Mouse (Mus musculus) right cerebral cortex, postnatal 14 days (tissue): ENCODE results near the gene Wnt10b.

Experiments used
- DNase-seq: peaks from one replicate; pipeline ENCODE4 v3.0.0; 2022

The Wnt10b gene

DNA sequence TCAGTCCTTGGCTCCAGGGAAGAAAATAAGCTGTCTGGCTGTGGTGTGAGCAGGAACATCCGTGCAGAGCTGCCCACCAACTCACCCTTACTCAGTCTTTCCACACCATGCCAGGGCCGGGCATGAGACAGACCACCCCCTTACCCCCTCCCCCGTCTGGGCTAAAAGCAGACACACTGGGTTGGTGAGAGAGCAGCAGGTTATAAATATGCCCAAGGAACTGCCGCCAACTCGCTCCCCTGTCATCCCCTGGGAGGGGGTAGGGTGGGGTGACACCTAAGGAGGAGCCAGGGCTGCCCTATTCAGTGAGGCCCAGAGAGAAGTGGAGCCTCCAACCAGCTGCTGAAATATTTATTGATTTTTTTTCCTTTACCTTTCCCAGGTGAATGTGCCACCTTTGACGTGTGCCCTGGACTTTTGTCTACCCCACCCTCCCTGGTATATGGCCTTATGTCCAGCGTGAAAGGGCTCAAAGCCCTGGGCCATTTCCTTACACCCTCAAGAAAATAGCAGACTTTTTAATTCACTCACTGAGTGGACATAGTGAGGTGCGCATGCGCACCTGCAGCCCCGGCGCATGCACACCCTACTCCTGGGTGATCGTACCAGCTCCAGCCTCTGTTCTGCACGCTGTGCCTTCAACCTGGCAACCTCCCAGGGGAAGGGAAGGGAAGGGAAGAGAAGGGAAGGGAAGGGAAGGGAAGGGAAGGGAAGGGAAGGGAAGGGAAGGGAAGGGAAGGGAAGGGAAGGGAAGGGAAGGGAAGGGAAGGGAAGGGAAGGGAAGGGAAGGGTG, 19.0 kb upstream of the Wnt10b start:
- no peak for DNase-seq

DNA sequence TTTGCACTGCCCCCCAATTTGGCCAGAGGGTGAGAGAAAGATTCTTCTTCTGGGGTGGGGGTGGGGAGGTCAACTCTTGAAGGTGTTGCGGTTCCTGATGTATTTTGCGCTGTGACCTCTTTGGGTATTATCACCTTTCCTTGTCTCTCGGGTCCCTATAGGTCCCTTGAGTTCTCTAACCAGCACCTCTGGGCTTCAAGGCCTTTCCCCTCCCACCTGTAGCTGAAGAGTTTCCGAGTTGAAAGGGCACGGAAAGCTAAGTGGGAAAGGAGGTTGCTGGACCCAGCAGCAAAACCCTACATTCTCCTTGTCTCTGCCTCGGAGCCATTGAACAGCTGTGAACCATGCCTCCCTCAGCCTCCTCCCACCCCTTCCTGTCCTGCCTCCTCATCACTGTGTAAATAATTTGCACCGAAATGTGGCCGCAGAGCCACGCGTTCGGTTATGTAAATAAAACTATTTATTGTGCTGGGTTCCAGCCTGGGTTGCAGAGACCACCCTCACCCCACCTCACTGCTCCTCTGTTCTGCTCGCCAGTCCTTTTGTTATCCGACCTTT, 15.3 kb upstream of the Wnt10b start:
- DNase-seq, result no peak

DNA sequence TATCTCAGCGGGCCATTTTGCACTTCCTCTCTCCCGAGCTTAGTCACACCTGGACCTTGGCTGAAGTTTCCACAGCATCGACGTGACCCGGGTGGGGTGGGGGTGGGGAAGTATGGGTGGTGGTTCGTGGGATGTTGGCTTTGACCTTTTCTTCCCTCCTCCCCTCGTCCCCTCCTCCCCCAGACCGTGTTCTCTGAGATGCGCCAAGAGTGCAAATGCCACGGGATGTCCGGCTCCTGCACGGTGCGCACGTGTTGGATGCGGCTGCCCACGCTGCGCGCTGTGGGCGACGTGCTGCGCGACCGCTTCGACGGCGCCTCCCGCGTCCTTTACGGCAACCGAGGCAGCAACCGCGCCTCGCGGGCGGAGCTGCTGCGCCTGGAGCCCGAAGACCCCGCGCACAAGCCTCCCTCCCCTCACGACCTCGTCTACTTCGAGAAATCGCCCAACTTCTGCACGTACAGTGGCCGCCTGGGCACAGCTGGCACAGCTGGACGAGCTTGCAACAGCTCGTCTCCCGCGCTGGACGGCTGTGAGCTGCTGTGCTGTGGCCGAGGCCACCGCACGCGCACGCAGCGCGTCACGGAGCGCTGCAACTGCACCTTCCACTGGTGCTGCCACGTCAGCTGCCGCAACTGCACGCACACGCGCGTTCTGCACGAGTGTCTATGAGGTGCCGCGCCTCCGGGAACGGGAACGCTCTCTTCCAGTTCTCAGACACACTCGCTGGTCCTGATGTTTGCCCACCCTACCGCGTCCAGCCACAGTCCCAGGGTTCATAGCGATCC, 14.5 kb upstream of the Wnt10b start:
- DNase-seq, result peak; percentile 57

DNA sequence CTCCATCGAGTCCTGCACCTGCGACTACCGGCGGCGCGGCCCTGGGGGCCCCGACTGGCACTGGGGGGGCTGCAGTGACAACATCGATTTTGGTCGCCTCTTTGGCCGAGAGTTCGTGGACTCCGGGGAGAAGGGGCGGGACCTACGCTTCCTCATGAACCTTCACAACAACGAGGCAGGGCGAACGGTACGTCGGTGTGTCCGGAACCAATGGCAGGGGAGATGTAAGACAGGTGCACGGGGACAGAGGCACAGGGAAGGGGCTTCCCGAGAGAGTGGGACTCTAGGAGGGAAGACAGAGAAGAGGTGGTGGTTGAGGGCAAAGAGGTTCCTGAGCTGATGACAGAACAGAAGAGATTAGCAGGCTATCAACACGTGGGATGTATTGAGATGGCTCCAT, 13.8 kb upstream of the Wnt10b start:
- no peak for DNase-seq

DNA sequence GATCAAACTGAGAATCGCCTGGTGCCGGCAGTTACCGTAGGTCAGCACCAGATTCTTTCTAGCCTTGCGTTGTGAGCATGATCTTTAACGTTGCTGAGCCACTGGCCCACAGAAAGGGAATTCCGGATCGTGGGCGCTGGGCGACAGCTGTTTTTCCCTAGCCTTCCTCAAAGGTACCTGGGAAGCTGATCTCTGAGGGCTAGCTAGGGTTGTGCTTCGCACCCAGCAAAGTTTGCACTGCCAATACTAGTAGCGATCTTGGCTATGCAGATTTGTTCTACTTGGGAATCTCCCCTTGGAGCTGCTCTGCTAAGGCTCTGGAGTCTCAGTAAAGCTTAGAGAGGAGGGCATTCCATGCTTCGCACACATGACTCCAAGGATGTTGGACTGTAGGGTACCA, 13.3 kb upstream of the Wnt10b start:
- no peak for DNase-seq

DNA sequence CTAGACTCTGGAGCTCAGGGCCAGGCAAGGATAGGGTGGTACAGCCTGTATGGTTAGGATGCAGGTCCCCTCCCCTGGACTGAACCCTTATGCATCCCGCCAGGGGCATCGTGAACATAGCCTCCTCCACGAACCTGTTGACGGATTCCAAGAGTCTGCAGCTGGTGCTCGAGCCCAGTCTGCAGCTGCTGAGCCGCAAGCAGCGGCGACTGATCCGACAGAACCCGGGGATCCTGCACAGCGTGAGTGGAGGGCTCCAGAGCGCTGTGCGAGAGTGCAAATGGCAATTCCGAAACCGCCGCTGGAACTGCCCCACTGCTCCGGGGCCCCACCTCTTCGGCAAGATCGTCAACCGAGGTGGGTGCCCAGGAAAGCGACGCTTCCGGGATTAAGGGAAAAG, 12.8 kb upstream of the Wnt10b start:
- DNase-seq, result no peak

DNA sequence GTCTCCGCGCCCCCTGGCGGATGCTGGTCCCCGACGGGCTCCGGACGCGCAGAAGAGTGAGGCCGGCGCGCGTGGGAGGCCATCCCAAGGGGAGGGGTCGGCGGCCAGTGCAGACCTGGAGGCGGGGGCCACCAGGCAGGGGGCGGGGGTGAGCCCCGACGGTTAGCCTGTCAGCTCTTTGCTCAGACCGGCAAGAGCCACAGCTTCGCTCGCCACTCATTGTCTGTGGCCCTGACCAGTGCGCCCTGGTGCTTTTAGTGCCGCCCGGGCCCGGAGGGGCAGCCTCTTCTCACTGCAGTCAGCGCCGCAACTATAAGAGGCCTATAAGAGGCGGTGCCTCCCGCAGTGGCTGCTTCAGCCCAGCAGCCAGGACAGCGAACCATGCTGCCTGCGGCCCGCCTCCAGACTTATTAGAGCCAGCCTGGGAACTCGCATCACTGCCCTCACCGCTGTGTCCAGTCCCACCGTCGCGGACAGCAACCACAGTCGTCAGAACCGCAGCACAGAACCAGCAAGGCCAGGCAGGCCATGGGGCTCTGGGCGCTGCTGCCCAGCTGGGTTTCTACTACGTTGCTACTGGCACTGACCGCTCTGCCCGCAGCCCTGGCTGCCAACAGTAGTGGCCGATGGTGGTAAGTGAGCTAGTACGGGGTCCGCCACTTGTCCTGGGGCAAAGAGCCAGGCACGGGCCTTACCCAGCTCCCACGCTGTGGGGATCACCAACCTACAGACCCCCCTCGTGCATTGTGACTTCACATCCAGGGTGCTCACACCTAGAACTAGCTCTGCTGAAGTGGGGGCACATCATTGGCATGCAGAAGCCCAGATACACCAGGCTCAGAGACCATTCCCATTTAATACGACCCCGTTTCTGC, 11.9 kb upstream of the Wnt10b start, which contains the start of gene Wnt1:
TSS of gene Wnt1 (plus strand) at position 197 of the 875 bp plus-strand sequence.
- peak; percentile 54 for DNase-seq

DNA sequence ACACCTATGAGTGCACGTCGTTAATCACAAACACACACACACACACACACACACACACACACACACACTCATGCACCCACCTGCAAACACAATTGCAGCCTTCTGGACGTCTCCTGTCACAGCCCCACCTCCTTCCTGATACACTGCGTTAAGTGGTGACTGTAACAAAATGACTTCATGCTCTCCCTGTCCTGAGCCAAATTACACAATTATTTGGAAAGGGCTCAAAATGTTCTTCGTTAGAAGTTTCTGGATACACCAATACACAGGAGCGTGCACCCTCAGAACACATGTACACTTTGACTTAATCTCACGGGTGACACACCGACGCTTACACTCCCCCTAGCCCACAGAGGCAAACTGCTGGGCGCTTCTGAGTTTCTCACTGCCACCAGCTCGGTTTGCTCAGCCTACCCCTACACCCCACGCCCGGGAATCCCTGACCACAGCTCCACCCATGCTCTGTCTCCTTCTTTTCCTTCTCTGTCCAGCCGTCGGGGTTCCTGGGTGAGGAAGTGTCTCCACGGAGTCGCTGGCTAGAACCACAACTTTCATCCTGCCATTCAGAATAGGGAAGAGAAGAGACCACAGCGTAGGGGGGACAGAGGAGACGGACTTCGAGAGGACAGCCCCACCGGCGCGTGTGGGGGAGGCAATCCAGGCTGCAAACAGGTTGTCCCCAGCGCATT, 11.2 kb upstream of the Wnt10b start:
- no peak for DNase-seq

DNA sequence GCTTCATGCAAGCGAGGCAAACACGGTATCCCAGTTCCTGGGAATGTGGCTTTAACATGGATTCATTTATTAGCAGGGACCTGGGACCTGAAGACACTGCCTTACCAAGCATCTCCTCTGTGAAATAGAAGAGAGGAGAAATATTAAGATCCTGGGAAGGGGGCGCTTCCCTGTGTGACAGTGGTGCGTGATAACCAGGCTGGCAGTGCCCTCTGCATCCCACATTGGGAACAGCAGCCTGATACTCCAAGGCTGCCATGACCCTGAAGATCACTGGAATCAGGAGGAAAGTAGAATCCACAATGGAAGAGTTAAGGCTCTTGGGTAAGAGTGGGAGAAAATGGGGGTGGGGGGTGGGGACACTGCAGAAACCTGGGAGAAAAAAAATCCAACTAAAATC, 10.0 kb upstream of the Wnt10b start:
- no peak for DNase-seq

DNA sequence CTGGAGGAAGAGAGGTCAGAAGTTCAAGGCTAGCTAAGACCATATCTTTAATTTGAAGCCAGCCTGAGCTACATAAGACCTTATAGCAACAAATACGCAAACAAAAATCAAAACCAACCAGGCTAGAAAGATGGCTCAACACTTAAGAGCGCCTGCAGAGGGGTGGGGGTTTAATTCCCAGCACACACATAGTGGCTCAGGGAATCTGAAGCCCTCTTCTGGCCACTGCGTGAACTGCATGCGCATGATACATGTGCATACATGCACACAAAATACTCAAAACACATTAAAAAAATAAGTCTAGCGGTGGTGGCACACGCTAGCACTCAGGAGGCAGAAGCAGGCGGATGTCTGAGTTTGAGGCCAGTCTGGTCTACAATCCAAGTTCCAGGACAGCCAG, 7.8 kb upstream of the Wnt10b start:
- DNase-seq, result no peak

DNA sequence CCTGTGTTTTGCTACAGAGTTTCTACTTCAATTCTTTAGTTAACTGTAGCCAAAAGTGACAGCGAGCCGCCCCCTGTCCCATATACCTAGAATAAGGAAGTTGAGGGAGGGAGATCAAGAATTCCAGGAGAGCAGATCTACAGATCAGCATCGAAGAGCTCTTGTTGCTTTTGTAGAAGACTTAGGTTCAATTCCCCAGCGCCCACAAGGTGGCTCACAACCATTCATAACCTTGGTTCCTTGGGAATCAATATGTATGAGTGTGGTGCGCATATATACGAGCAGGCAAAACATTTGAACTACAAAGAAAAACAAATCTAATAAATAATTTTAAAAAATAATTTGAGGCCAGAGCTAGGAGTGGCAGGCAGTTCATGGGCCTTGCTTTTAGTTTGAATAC, 3.2 kb upstream of the Wnt10b start:
- DNase-seq, result no peak

DNA sequence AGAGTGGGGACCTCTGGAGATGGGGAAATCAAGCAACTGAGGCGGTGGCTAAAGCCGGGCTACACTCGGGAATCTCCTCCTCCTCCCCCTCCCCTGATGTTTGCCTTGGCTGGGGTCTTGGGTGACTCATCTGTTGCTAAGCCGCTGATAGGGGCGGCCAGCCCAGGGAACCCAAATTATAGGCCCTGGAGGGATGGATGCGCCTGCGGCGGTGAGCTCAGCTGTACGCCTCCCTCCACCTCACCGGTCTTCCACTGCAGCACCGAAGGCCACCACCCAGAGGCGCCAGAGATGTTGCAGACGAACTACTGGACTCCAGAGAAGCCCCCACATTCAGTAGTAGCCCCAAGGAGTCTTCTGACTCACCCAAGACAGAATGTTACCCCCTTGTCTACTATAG, 2.6 kb upstream of the Wnt10b start:
- DNase-seq, result no peak

DNA sequence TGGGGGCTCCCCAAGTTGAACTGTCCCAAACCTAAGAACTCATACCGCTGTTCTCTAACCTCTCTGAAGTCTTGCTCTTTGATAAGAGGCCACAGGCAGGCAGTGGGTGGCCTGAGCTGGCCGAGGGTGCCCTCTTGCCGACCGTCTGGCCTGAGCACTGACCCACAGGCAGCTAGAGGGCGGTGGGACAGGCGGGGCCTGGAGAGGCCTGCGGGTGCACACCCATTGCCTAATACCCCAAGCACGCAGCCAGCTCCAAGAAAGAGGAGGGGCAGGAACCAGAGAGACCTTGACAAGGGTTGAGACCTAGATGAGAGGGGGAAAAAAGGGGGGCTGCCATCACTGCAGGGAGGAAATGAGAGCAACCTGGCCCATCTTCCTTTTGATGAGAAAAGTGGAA, 2.1 kb upstream of the Wnt10b start:
- no peak for DNase-seq

DNA sequence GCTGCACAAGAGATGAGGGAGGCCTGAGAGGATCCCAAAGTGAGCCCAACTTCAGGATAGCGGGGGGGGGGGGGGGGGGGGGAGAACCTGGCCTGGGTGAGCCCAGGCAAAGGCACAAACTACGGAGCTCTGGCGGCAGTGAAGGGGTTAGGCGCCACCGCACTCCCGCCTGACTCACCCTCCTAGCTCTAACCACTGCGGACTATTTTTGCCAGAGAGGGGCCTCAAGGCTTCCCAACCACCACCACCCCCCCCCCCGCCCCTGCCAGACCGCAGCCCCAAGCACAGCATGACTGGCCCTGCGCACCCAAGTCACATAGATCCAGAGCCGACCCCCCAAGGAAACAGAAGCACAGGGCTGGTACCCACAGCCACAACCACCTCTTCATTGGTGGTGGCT, 856 bp upstream of the Wnt10b start:
- no peak for DNase-seq

DNA sequence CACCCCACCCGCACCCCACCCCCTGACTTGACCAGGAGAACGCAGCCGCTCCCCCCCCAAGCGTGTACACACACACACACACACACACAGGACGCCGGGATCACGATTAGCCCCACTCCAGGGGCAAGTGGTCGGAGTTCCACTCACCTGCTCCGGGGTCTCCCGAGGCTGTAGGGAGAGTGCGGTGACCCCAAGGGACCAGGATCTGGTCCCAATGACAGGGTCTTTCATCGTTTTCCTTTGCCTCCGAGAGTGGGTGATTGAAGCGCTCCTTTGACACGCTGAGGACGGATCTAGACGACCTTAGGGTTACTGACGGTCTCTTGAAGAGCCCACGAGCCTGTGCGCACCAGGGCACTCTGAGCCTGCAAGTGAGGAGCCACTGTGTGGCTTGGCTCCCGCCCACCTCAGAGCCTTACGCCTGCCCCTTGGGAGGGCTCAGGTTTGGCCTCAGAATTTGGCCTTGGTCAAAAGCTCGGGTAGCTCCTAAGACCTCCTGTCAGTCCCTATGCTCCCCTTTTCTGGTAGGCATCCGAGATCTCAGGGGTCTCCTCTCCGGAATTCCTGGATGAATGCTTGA, 331 bp upstream of the Wnt10b start:
- DNase-seq, result no peak

DNA sequence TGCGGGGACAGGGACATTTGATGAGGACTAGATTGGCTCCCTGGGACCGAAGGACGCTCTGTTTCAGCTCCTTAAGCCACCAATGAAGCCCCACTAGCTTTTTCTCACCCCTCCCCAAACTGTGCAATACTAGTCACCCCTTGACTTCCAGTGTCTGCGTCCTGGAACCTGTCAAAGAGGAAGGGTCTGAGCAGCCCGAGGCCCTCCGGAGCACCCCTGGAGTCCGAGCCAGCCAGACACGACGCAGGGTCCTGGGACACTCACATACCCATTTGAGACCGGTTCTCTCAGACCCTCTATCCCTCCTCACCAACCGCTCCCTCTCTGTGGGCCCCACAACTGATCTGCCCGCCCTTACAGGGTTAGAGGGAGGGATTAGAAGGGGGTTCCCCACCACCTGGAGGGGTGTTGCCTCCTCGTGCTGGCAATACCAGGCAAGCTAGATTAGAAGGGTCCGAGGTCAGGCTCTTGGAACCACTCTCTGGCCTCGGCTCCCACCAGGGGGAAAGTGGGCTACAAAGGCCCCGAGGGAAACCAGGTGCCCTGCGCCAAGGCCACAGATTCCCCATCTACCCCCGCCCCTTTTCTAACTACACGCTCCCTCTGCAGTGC, 839 bp downstream of the Wnt10b start:
- no peak for DNase-seq

DNA sequence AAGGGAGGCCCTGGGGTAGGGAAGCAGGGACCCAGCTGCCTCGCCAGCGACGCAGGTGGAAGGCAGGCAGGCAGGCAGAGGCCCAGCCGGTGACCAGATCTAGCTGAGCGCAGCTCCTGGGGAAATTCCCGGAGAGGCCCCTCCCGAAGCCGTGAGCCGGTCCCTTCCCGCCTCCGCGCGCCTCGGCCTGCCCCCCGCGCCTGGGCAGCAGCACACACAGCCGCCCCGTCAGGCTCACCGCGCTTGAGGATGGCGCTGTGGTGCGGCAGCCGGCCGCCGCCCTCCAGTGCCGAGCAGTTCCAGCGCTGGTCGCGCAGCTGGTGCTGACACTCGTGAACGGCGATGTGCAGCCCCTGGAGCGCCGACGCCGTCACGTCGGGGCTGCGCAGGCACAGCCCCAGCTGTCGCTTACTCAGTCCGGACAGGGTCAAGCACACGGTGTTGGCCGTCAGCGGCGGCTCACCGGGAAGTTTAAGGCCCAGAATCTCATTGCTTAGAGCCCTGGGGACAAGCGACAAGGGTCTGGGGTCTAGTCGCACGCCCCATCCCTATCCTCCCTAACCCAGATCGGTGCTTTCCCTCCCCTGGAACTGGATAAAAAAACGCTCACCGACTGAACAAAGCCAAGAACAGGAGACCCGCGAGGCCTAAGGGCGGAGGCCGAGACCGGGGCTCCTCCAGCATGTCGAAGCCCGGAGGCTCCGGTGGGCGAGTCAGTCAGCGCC, 1.5 kb downstream of the Wnt10b start:
- DNase-seq, result no peak

DNA sequence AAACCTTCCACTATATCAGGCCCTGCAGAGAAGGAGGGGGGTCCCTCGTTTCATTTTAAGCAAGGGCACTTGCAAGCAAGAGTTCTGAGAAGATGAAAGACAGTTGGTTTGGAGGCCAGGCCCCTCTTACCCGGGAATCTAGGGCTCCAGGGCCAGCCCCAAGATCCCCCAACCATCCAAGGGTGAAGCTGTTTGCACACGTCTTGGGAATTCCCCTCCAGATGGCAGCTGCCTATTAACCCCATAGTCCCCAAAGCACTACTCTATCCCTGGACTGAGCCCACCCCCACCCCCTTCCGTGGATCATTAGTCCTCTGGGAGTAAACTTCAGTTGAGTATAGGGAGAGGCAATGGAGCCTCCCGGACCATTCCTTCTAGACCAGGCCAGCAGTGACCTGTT, 2.4 kb downstream of the Wnt10b start:
- no peak for DNase-seq

DNA sequence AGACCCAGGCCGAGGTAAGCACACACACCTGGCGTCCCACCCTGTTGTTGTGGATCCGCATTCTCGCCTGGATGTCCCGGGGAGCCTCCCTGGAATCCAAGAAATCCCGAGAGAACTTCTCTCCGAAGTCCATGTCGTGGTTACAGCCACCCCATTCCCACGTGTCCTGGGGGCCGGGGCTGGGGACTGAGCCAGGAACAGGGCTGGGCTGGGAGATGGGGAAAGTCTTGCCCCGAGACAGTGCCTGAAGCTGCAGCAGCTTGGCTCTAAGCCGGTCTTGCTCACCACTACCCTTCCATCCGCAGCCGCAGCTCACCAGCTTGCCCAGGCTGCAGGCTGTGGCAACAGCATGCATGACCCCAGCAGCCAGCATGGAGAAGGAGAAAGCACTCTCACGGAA, 3.9 kb downstream of the Wnt10b start:
- DNase-seq, result no peak

DNA sequence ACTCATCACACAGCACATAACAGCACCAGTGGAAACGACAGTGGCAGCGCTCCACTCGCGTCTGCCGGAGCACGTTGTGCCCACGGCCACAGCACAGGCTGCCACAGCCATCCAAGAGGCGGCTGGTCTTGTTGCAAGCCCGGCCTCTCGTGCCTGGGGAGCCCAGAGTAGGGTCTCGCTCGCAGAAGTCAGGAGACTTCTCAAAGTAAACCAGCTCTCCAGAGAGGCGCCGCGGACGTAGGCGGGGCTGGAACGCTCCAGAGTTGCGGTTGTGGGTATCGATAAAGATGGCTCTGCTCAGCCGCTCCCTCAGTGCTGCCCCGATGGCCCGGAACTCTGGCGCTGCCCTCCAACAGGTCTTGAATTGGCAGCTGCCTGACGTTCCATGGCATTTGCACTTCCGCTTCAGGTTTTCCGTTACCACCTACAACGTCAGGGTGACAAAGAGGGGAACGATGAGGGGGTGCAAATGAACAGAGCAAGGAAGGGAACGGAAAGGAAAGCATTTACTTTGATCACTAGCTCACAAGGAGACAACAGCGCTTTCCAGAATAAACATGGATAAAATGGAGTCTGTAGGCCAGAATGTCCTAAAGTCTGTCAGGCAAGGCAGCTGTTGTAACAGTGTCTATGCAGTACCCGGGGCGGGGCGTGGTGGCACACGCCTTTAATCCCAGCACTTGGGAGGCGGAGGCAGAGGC, 5.3 kb downstream of the Wnt10b start:
- no peak for DNase-seq
